Mouse (Mus musculus) central nervous system, embryonic 14 days (tissue): ENCODE results near the gene Csf3. TPM values are rescaled to one million over a fixed set of nuclear protein-coding genes. Genes with fewer than 3 reads are reported as not detected.

ENCODE experiments used
- polyA plus RNA-seq: library from polyadenylated mRNA; depleted of rRNA; stranded (reverse); fragments of >200 nt; gene quantifications from 2 replicates; pipeline ENCODE4 v1.2.3, GENCODE M21; 2012; rRNA removed

The Csf3 gene
- polyA plus RNA-seq = 0.08 TPM in 1 of 2 replicates, not detected in the other

DNA sequence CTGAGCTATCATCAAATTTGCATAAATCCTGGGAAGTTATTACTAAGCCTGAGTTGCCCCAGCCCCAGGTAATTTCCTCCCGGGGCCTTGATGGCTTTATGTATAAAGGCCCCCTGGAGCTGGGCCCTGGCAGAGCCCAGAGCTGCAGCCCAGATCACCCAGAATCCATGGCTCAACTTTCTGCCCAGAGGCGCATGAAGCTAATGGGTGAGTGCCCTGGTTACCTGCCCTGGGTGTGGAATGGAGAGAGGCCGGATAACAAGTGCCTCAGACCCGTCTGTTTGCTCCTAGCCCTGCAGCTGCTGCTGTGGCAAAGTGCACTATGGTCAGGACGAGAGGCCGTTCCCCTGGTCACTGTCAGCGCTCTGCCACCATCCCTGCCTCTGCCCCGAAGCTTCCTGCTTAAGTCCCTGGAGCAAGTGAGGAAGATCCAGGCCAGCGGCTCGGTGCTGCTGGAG, at the start of gene Csf3:
Csf3 (plus strand) TSS at position 51 of the 458 bp plus-strand sequence.

DNA sequence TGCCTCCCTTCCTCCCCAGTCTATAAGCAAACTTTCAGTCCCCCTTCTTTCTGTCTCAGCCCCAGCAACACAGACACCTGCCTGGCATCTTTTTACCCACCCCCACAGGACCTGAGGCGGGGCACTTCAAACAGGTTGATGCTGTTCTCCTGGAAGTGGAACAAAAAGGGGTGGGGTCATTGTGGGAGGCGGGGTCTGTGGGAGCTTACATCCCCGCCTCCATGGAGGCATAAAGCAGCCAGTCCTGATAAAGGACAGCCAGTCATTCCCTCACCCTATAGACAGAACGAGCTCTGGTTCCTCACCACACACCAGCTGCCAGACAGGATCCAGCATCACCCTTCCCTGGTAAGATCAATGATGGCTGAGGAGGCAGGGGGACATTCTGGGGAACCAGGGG, 37.0 kb upstream of the Csf3 start, which contains the start of gene Gsdma:
Gsdma (plus strand) TSS at position 261 of the 400 bp plus-strand sequence.

DNA sequence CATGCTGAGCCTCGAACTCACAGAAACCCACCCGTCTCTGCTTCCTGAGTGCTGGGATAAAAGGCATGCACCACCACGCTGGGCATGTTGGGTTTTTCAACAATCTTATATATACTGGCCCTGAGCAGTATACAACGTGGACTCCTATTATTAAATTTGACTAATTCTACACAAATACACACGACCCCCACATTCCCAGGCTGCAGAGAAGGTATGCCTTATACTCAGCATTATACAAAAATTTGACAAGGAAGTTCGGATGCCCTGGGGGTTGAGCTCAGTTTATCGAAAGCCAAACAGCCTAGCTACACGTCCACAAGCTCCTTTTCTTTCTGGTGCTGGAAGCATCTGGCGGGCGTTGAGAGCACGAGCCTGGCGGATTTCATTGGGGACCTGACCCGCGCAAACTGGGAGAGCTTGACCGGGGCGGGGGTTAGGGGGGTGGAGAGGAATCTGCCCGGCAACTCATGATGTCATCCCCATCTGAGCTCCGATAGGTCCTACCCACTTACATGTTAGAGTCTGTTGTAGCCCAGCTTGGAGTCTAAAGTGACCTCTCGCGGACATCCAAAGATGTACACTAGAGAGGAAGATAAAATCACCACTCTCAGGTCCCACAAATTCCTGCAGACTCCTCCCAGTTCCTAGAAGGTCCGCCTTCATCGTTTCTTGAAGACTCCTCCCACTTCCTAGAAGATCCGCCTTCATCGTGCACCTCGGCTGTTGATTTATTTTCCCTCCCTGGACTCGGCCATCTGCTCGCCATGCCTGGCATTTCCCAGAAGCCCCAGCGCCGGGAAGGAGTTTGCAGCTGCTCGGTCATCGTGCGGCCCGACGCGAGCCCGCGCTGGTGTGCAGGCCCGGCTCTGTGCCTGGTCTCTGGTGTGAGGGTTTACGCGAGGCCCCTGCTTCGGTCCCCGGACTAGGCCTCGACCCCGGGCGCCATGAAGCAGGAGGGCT, 19.0 kb upstream of the Csf3 start, which contains the start of gene Psmd3:
Psmd3 (plus strand) TSS at position 769 of the 960 bp plus-strand sequence.

DNA sequence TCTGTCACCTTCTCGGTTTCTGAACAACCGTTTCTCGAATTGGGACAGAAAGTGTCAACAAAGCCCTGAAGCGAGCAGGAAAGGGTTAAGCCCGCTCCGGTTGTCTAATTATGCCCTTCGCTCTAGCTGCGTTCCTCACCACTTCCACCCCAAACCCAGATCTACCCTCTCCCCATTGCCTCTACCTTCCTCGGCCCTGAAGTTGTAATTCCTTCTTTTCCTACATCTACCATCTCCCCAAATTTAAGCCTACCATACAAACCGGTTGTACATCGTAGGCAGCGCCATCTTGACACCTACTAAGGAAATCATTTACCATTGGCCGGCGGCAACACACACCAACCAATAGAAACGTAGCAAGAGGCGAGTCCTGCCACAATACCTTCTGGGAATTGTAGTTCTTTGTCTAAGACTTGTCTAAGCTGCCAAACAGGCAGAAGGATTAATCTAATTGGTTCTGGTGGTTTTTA, 28.1 kb downstream of the Csf3 start, which contains the start of gene Med24:
Med24 (minus strand) TSS at position 317 of the 470 bp plus-strand sequence.

DNA sequence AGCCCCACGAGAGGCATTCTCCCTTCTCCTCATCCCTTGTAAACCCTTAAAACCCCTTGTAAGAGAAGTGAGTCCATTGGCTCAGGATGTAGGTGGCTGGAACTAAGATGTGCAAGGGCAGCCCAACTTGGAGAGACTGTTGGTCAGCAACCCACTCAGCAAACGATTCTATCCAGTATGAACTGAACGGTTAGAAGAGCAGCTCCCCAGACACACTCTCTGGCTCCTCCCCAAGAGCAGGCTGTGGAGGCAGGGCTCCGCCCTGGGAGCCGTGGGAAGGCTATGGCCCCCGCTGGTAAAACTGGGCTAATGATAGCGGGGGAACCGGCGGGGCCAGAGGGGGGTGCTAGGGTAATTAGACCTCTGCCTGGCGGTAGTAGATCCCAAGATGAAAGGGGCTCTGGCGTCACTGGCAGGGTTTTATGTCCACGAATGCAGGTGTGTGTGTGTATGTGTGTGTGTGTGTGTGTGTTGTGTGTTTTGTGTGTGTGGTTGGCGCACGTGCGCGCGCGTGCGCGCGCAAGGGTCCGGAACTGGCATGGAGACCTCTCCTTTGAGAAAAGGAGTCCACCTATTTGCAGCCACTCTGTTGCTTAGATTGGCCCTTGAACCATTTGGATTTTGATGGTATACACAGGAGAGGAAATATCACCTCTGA, 39.5 kb downstream of the Csf3 start, which contains the start of gene Thra:
Thra (plus strand) TSS at position 246 of the 658 bp plus-strand sequence.

Other genes starting within 250 kb of the Csf3 start
- gene Ikzf3, start 155.2 kb upstream of the Csf3 start, polyA plus RNA-seq = 0.30 TPM in 1 of 2 replicates, not detected in the other
- 0.10 and 0.19 TPM in 2 replicates for gene Zpbp2, start 150.2 kb upstream of the Csf3 start, polyA plus RNA-seq
- gene Ormdl3, start 113.9 kb upstream of the Csf3 start, polyA plus RNA-seq = 86.2 and 88.2 TPM in 2 replicates
- gene Lrrc3c, start 103.0 kb upstream of the Csf3 start, polyA plus RNA-seq = not detected in 2 replicates
- gene Gm12355, start 75.6 kb upstream of the Csf3 start, polyA plus RNA-seq = 0.29 and 0.43 TPM in 2 replicates
- not detected in 2 replicates for gene Gsdma3, start 74.9 kb upstream of the Csf3 start, polyA plus RNA-seq
- 0.04 TPM in 1 of 2 replicates, not detected in the other for gene Gsdma2, start 54.5 kb upstream of the Csf3 start, polyA plus RNA-seq
- gene Gsdma, start 36.9 kb upstream of the Csf3 start, polyA plus RNA-seq = not detected in 2 replicates
- gene Psmd3, start 18.7 kb upstream of the Csf3 start, polyA plus RNA-seq = 191 and 196 TPM in 2 replicates
- gene Med24, start 28.2 kb downstream of the Csf3 start, polyA plus RNA-seq = 140 and 153 TPM in 2 replicates
- 555 and 616 TPM in 2 replicates for gene Thra, start 39.4 kb downstream of the Csf3 start, polyA plus RNA-seq
- 2.9 and 3.1 TPM in 2 replicates for gene Nr1d1, start 74.1 kb downstream of the Csf3 start, polyA plus RNA-seq
- 108 and 118 TPM in 2 replicates for gene Msl1, start 94.3 kb downstream of the Csf3 start, polyA plus RNA-seq
- 74.2 and 75.0 TPM in 2 replicates for gene Casc3, start 103.6 kb downstream of the Csf3 start, polyA plus RNA-seq
- 19.3 and 26.6 TPM in 2 replicates for gene Rapgefl1, start 135.5 kb downstream of the Csf3 start, polyA plus RNA-seq
- 11.4 and 11.6 TPM in 2 replicates for gene Wipf2, start 162.4 kb downstream of the Csf3 start, polyA plus RNA-seq
- 7.7 and 8.2 TPM in 2 replicates for gene Cdc6, start 206.5 kb downstream of the Csf3 start, polyA plus RNA-seq
- gene Rara, start 226.6 kb downstream of the Csf3 start, polyA plus RNA-seq = 10.6 and 16.7 TPM in 2 replicates